Mouse (Mus musculus): Measurements from ENCODE around the gene Palm. TPM values are rescaled to one million over a fixed set of nuclear protein-coding genes. Genes with fewer than 3 reads are reported as not detected.

Gene Palm
- polyA plus RNA-seq, 1 experiment from 2014 or later: 190 TPM

- H3K4me1 ChIP-seq (ENCODE audit: insufficient read depth, low read length): peaks cover 37% of the 10 kb centered on the region
- peaks cover 6% of the 10 kb centered on the region for H3K36me3 ChIP-seq (ENCODE audit: insufficient read depth, low read length)
- peak overlapping the region; percentile 92 for H3K9ac ChIP-seq (replicated peaks; ENCODE audit: low read length)
- WGBS: 61% methylated on average over 3 of the region's 3 CpGs
- H3K4me2 ChIP-seq (replicated peaks; ENCODE audit: low read depth, low read length): peak overlapping the region; percentile 82
- no peak overlapping the region for H3K4me3 ChIP-seq (ENCODE audit: low read length)
- H3K9me3 ChIP-seq (ENCODE audit: low read length): no peaks in the 10 kb centered on the region
- H3K27ac ChIP-seq (ENCODE audit: low read length): peak overlapping the region; percentile 100
- ATAC-seq (ENCODE audit: low FRiP score, low TSS enrichment): no peak
- no peaks in the 10 kb centered on the region for H3K27me3 ChIP-seq (ENCODE audit: insufficient read depth, low read length)
Measured at GRCm38 (mm10) chr10:79851653-79852052, 58.3 kb downstream of the Palm start.

- peak overlapping the region; percentile 98 for H3K4me3 ChIP-seq (ENCODE audit: low read length)
Measured at GRCm38 (mm10) chr10:79852107-79852789, 58.9 kb downstream of the Palm start.

GRCm38 (mm10) chr10:79852827-79853226, 59.5 kb downstream of the Palm start:
- 20% methylated on average over 8 of the region's 8 CpGs for WGBS
- Histone ChIP-seq H3K4me1 (ENCODE audit: insufficient read depth, low read length) (peaks cover 43% of the 10 kb centered on the region), H3K27ac (ENCODE audit: low read length) (peak overlapping the region; percentile 100), H3K9me3 (ENCODE audit: low read length) (no peaks in the 10 kb centered on the region), H3K4me3 (ENCODE audit: low read length) (peak overlapping the region; percentile 98), H3K27me3 (ENCODE audit: insufficient read depth, low read length) (no peaks in the 10 kb centered on the region), H3K4me2 (replicated peaks; ENCODE audit: low read depth, low read length) (peak overlapping the region; percentile 82), H3K9ac (replicated peaks; ENCODE audit: low read length) (peak overlapping the region; percentile 92), H3K36me3 (ENCODE audit: insufficient read depth, low read length) (peaks cover 17% of the 10 kb centered on the region)
- no peak for ATAC-seq (ENCODE audit: low FRiP score, low TSS enrichment)

More at GRCm38 (mm10) chr10:79852107-79852789, 58.9 kb downstream of the Palm start:
- Histone ChIP-seq H3K36me3 (ENCODE audit: insufficient read depth, low read length) (peaks cover 12% of the 10 kb centered on the region), H3K4me1 (ENCODE audit: insufficient read depth, low read length) (peaks cover 43% of the 10 kb centered on the region), H3K27me3 (ENCODE audit: insufficient read depth, low read length) (no peaks in the 10 kb centered on the region), H3K9me3 (ENCODE audit: low read length) (no peaks in the 10 kb centered on the region), H3K4me2 (replicated peaks; ENCODE audit: low read depth, low read length) (peak overlapping the region; percentile 82), H3K9ac (replicated peaks; ENCODE audit: low read length) (peak overlapping the region; percentile 92), H3K27ac (ENCODE audit: low read length) (peak overlapping the region; percentile 100)
- WGBS: 35% methylated on average over 9 of the region's 9 CpGs
- ATAC-seq (ENCODE audit: low FRiP score, low TSS enrichment): no peak

- under 1% methylated on average over 15 of the region's 15 CpGs for WGBS
Measured at GRCm38 (mm10) chr10:79853392-79853791, 60.0 kb downstream of the Palm start.

GRCm38 (mm10) chr10:79853860-79854795, 60.8 kb downstream of the Palm start, which contains the start of gene Ptbp1:
Ptbp1 (plus strand) TSS chr10:79854427.
- under 1% methylated on average over 75 of the region's 75 CpGs for WGBS
- no peaks in the 10 kb centered on the region for H3K9me3 ChIP-seq (ENCODE audit: low read length)
- H3K4me3 ChIP-seq (ENCODE audit: low read length): peak within 1 kb of the TSS; percentile 98
- H3K36me3 ChIP-seq (ENCODE audit: insufficient read depth, low read length): peaks cover 23% of the 10 kb centered on the region
- peak; percentile 89 for ATAC-seq (ENCODE audit: low FRiP score, low TSS enrichment)
- H3K9ac ChIP-seq (replicated peaks; ENCODE audit: low read length): peak within 1 kb of the TSS; percentile 100
- peak within 1 kb of the TSS; percentile 100 for H3K4me2 ChIP-seq (replicated peaks; ENCODE audit: low read depth, low read length)
- no peaks in the 10 kb centered on the region for H3K27me3 ChIP-seq (ENCODE audit: insufficient read depth, low read length)
- H3K4me1 ChIP-seq (ENCODE audit: insufficient read depth, low read length): peaks cover 51% of the 10 kb centered on the region
- H3K27ac ChIP-seq (ENCODE audit: low read length): peak within 1 kb of the TSS; percentile 100

More at GRCm38 (mm10) chr10:79853392-79853791, 60.0 kb downstream of the Palm start:
- ATAC-seq (ENCODE audit: low FRiP score, low TSS enrichment): peak; percentile 64
- H3K9ac ChIP-seq (replicated peaks; ENCODE audit: low read length): peak overlapping the region; percentile 92
- H3K27me3 ChIP-seq (ENCODE audit: insufficient read depth, low read length): no peaks in the 10 kb centered on the region
- no peaks in the 10 kb centered on the region for H3K9me3 ChIP-seq (ENCODE audit: low read length)
- H3K4me1 ChIP-seq (ENCODE audit: insufficient read depth, low read length): peaks cover 44% of the 10 kb centered on the region
- H3K4me3 ChIP-seq (ENCODE audit: low read length): peak overlapping the region; percentile 98
- peak overlapping the region; percentile 82 for H3K4me2 ChIP-seq (replicated peaks; ENCODE audit: low read depth, low read length)
- H3K27ac ChIP-seq (ENCODE audit: low read length): peak overlapping the region; percentile 100
- peaks cover 17% of the 10 kb centered on the region for H3K36me3 ChIP-seq (ENCODE audit: insufficient read depth, low read length)

- peak overlapping the region; percentile 100 for H3K27ac ChIP-seq (ENCODE audit: low read length)
- H3K36me3 ChIP-seq (ENCODE audit: insufficient read depth, low read length): peaks cover 32% of the 10 kb centered on the region
- H3K4me2 ChIP-seq (replicated peaks; ENCODE audit: low read depth, low read length): peak overlapping the region; percentile 100
- peak overlapping the region; percentile 98 for H3K4me3 ChIP-seq (ENCODE audit: low read length)
- H3K4me1 ChIP-seq (ENCODE audit: insufficient read depth, low read length): peaks cover 59% of the 10 kb centered on the region
- no peaks in the 10 kb centered on the region for H3K9me3 ChIP-seq (ENCODE audit: low read length)
- under 1% methylated on average over 82 of the region's 83 CpGs for WGBS
- H3K9ac ChIP-seq (replicated peaks; ENCODE audit: low read length): peak overlapping the region; percentile 100
- ATAC-seq (ENCODE audit: low FRiP score, low TSS enrichment): peak; percentile 14; the same call in 1 of the 2 replicates
- no peaks in the 10 kb centered on the region for H3K27me3 ChIP-seq (ENCODE audit: insufficient read depth, low read length)
Measured at GRCm38 (mm10) chr10:79854801-79855541, 61.6 kb downstream of the Palm start.

- under 1% methylated on average over 10 of the region's 10 CpGs for WGBS
Measured at GRCm38 (mm10) chr10:79855558-79856184, 62.3 kb downstream of the Palm start.

GRCm38 (mm10) chr10:79856280-79856679, 62.9 kb downstream of the Palm start:
- peaks cover 71% of the 10 kb centered on the region for H3K4me1 ChIP-seq (ENCODE audit: insufficient read depth, low read length)
- WGBS: 16% methylated on average over 6 of the region's 6 CpGs
- peak overlapping the region; percentile 100 for H3K27ac ChIP-seq (ENCODE audit: low read length)
- H3K36me3 ChIP-seq (ENCODE audit: insufficient read depth, low read length): peaks cover 45% of the 10 kb centered on the region
- H3K9me3 ChIP-seq (ENCODE audit: low read length): no peaks in the 10 kb centered on the region
- peak overlapping the region; percentile 98 for H3K4me3 ChIP-seq (ENCODE audit: low read length)
- no peak for ATAC-seq (ENCODE audit: low FRiP score, low TSS enrichment)
- H3K4me2 ChIP-seq (replicated peaks; ENCODE audit: low read depth, low read length): peak overlapping the region; percentile 100
- H3K27me3 ChIP-seq (ENCODE audit: insufficient read depth, low read length): no peaks in the 10 kb centered on the region
- peak overlapping the region; percentile 100 for H3K9ac ChIP-seq (replicated peaks; ENCODE audit: low read length)

More at GRCm38 (mm10) chr10:79855558-79856184, 62.3 kb downstream of the Palm start:
- no peak for ATAC-seq (ENCODE audit: low FRiP score, low TSS enrichment)
- Histone ChIP-seq H3K9me3 (ENCODE audit: low read length) (no peaks in the 10 kb centered on the region), H3K36me3 (ENCODE audit: insufficient read depth, low read length) (peaks cover 39% of the 10 kb centered on the region), H3K27ac (ENCODE audit: low read length) (peak overlapping the region; percentile 100), H3K4me2 (replicated peaks; ENCODE audit: low read depth, low read length) (peak overlapping the region; percentile 100), H3K4me3 (ENCODE audit: low read length) (peak overlapping the region; percentile 98), H3K4me1 (ENCODE audit: insufficient read depth, low read length) (peaks cover 66% of the 10 kb centered on the region), H3K9ac (replicated peaks; ENCODE audit: low read length) (peak overlapping the region; percentile 100), H3K27me3 (ENCODE audit: insufficient read depth, low read length) (no peaks in the 10 kb centered on the region)

Data from kidney, embryonic 16.5 days (tissue).